Mouse (Mus musculus): ENCODE measurements at regions not wholly inside any gene's neighbourhood (a gene's known extent, or its start where the extent isn't known, plus 50 kb on each side); places are given as distances from the start of the nearest gene placed in this dataset.

DNA sequence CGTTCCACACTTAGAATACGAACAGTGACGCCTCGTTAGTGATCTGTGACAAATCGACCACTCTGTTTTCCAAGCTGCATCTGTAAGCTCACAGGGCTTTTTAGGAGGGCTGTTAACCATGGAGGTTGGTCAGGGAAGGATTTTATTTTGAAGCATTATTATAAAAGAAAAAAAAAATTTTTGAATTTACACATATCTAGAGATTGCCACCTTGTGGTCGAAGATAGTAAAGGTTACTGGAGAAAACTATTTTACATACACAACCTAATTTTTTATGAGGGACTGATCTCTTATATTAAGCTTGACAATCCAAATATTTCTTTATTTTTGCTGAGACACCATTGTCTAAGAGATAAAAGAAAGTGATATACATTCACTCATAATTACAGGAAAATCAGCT, 937.2 kb downstream of the Sorcs1 start:
- Histone ChIP-seq H3K9me3 (no peaks in the 10 kb centered on the region), H3K4me3 (no peak overlapping the region), H3K4me2 (no peak overlapping the region), H3K9ac (no peak overlapping the region), H3K27ac (no peak overlapping the region), H3K36me3 (replicated peaks) (no peaks in the 10 kb centered on the region), H3K4me1 (peaks cover 14% of the 10 kb centered on the region), H3K27me3 (replicated peaks) (no peaks in the 10 kb centered on the region)
- no peak for ATAC-seq (replicated peaks)
- WGBS: 63% methylated on average over 6 of the region's 6 CpGs

DNA sequence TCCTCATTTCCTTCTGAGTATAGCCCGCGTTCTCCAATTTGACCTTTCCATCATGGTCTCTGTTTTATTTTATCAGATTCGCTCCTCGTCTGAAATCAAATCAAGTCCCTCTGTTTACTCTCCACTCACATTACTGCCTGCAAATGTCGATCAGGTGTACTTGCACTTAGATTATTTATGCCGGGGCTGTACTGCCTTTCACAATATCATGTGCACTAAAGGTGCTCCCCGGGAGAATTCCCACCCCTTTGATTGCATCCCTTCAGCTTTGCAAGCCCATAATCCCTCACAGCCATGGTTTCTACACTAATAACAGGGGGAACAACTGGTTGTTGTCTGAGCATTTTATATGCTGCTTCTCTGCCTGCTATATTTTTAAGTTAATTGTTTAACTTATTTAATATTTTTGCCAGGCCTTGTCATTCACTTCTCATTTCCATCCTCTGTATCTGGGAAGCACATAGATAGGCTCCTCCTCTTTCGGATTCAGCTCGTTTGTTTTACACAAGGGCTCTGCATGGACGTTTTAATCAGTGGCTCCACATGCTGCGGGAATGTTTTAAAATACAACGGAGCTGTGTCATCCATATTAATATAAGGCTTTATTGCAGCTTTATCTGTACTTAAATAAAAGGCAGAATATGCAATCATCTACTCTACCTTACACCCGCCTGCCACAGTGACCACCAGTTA, 938.8 kb downstream of the Sorcs1 start:
- ATAC-seq (replicated peaks): peak; percentile 54; the same call in 1 of the 2 replicates
- H3K9ac ChIP-seq: no peak overlapping the region

GRCm38 (mm10) chr19:49697659-49698058, 980.8 kb downstream of the Sorcs1 start:
- ATAC-seq (replicated peaks): no peak

More for the DNA sequence above, 938.8 kb downstream of the Sorcs1 start:
- Histone ChIP-seq H3K4me2 (peak overlapping the region; percentile 4; the same call in 1 of the 2 replicates), H3K4me3 (no peak overlapping the region), H3K9me3 (no peaks in the 10 kb centered on the region), H3K27ac (0 out of 2 replicates have a peak overlapping the region, but pooled peaks have one; percentile 28), H3K36me3 (replicated peaks) (no peaks in the 10 kb centered on the region), H3K27me3 (replicated peaks) (no peaks in the 10 kb centered on the region), H3K4me1 (peaks cover 14% of the 10 kb centered on the region)
- WGBS: 24% methylated on average over 13 of the region's 13 CpGs

GRCm38 (mm10) chr19:49685588-49686281, 992.7 kb downstream of the Sorcs1 start:
- Histone ChIP-seq H3K4me1 (no peaks in the 10 kb centered on the region), H3K9ac (no peak overlapping the region), H3K27ac (no peak overlapping the region), H3K4me3 (no peak overlapping the region), H3K4me2 (no peak overlapping the region), H3K9me3 (no peaks in the 10 kb centered on the region), H3K36me3 (replicated peaks) (no peaks in the 10 kb centered on the region), H3K27me3 (replicated peaks) (no peaks in the 10 kb centered on the region)
- WGBS: 93% methylated on average over 15 of the region's 15 CpGs
- ATAC-seq (replicated peaks): no peak

More at GRCm38 (mm10) chr19:49697659-49698058, 980.8 kb downstream of the Sorcs1 start:
- no peak overlapping the region for H3K27ac ChIP-seq
- no peak overlapping the region for H3K9ac ChIP-seq
- H3K36me3 ChIP-seq (replicated peaks): no peaks in the 10 kb centered on the region
- no peaks in the 10 kb centered on the region for H3K4me1 ChIP-seq
- H3K27me3 ChIP-seq (replicated peaks): no peaks in the 10 kb centered on the region
- no peak overlapping the region for H3K4me2 ChIP-seq
- WGBS: 63% methylated on average over 1 of the region's 1 CpGs
- H3K4me3 ChIP-seq: no peak overlapping the region
- no peaks in the 10 kb centered on the region for H3K9me3 ChIP-seq

GRCm38 (mm10) chr19:49681204-49681603, 997.2 kb downstream of the Sorcs1 start:
- no peak for ATAC-seq (replicated peaks)
- Histone ChIP-seq H3K4me1 (no peaks in the 10 kb centered on the region), H3K4me2 (no peak overlapping the region), H3K27me3 (replicated peaks) (no peaks in the 10 kb centered on the region), H3K36me3 (replicated peaks) (no peaks in the 10 kb centered on the region), H3K4me3 (no peak overlapping the region), H3K9ac (no peak overlapping the region), H3K9me3 (no peaks in the 10 kb centered on the region), H3K27ac (no peak overlapping the region)
- WGBS: 51% methylated on average over 3 of the region's 3 CpGs

DNA sequence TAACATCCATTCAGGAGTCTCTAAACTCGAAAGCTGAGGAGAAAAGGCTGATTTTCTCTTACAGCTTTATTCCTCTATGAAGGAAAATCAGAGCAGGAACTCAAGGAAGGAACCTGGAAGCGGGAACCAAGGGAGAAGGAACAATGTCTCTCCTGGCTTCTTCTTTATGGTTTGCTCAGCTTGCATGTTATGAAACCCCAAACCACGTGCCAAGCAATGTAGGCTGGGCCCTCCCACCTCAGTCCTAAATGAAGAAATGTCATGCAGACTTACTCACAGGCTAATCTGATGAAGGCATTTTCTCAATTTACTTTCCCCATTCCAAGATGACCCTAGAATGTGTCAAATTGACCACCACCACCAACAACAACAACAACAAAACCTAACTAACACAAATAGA, 998.4 kb downstream of the Sorcs1 start:
- Histone ChIP-seq H3K4me1 (no peaks in the 10 kb centered on the region), H3K9ac (no peak overlapping the region), H3K4me3 (no peak overlapping the region), H3K4me2 (no peak overlapping the region), H3K27ac (no peak overlapping the region), H3K27me3 (replicated peaks) (no peaks in the 10 kb centered on the region), H3K36me3 (replicated peaks) (no peaks in the 10 kb centered on the region), H3K9me3 (no peaks in the 10 kb centered on the region)
- ATAC-seq (replicated peaks): no peak
- 87% methylated on average over 3 of the region's 3 CpGs for WGBS

GRCm38 (mm10) chr19:49675931-49676330, 1002.5 kb downstream of the Sorcs1 start:
- no peak overlapping the region for H3K4me3 ChIP-seq
- WGBS: 14% methylated on average over 2 of the region's 2 CpGs
- no peak overlapping the region for H3K9ac ChIP-seq
- no peak overlapping the region for H3K27ac ChIP-seq
- H3K4me2 ChIP-seq: no peak overlapping the region
- no peaks in the 10 kb centered on the region for H3K36me3 ChIP-seq (replicated peaks)
- H3K27me3 ChIP-seq (replicated peaks): no peaks in the 10 kb centered on the region
- H3K4me1 ChIP-seq: no peaks in the 10 kb centered on the region
- no peaks in the 10 kb centered on the region for H3K9me3 ChIP-seq
- no peak for ATAC-seq (replicated peaks)

DNA sequence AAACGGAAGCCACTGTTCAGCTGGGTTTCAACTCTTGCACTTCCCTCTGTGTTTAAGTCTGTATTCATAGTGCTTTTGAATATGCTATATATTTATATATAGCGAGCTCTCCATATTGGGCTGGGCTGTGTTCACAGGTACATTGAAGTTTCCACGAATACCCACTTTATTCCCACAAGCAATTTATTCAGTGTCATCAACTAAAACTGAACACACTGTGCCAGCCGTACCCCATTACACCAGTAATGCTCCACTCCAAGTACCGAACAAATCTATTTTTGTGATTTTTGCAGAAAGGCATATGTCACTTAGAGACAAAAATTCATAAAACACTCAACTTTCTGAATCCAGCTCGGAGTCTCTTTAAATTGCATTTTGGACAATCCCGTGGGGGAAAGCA, 1048.5 kb downstream of the Sorcs1 start:
- no peak for ATAC-seq (replicated peaks)
- no peak overlapping the region for H3K4me2 ChIP-seq
- no peaks in the 10 kb centered on the region for H3K9me3 ChIP-seq
- H3K9ac ChIP-seq: no peak overlapping the region
- no peaks in the 10 kb centered on the region for H3K4me1 ChIP-seq
- no peak overlapping the region for H3K27ac ChIP-seq
- H3K4me3 ChIP-seq: no peak overlapping the region
- no peaks in the 10 kb centered on the region for H3K36me3 ChIP-seq (replicated peaks)
- 92% methylated on average over 7 of the region's 7 CpGs for WGBS
- no peaks in the 10 kb centered on the region for H3K27me3 ChIP-seq (replicated peaks)

- 44% methylated on average over 5 of the region's 5 CpGs for WGBS
These were observed 1058.5 kb downstream of the Sorcs1 start for GRCm38 (mm10) chr19:49619920-49620319.

DNA sequence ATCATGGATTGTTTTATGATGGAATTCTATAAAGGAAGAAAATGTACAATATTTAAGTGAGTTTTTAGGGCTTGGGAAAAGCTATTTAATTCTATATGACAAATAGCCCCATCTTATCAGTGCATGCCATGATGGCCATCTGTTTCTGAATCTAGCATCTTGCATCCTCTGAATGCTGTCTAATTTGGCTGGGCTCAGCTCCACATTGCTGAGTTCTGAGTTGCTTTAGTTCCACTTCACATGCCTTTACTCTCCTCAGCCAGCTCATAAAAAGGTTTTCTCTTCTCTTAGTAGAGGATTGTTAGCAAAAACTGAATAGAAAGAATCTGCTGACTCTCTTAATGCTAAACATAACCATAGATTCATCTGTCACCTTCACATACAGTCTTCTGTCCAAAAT, 1063.4 kb downstream of the Sorcs1 start:
- no peaks in the 10 kb centered on the region for H3K9me3 ChIP-seq
- H3K9ac ChIP-seq: no peak overlapping the region
- H3K27me3 ChIP-seq (replicated peaks): no peaks in the 10 kb centered on the region
- no peak overlapping the region for H3K4me2 ChIP-seq
- H3K4me1 ChIP-seq: no peaks in the 10 kb centered on the region
- no peaks in the 10 kb centered on the region for H3K36me3 ChIP-seq (replicated peaks)
- no peak overlapping the region for H3K4me3 ChIP-seq
- H3K27ac ChIP-seq: no peak overlapping the region
- ATAC-seq (replicated peaks): no peak

More at GRCm38 (mm10) chr19:49619920-49620319, 1058.5 kb downstream of the Sorcs1 start:
- no peak overlapping the region for H3K27ac ChIP-seq
- H3K4me2 ChIP-seq: no peak overlapping the region
- H3K36me3 ChIP-seq (replicated peaks): no peaks in the 10 kb centered on the region
- H3K9ac ChIP-seq: no peak overlapping the region
- H3K9me3 ChIP-seq: no peaks in the 10 kb centered on the region
- no peaks in the 10 kb centered on the region for H3K27me3 ChIP-seq (replicated peaks)
- no peak overlapping the region for H3K4me3 ChIP-seq
- ATAC-seq (replicated peaks): no peak
- no peaks in the 10 kb centered on the region for H3K4me1 ChIP-seq

Data from midbrain, embryonic 15.5 days (tissue).